Mouse (Mus musculus) erythroid progenitor cell, adult 5-6 weeks (primary cell): ENCODE data around the gene Hoxc9. TPM values are rescaled to one million over a fixed set of nuclear protein-coding genes. Genes with fewer than 3 reads are reported as not detected.

Source experiments
- ATAC-seq: replicated peaks from 2 replicates; pipeline ENCODE4 v1.8.0; 2016; ENCODE audit warnings: moderate number of reproducible peaks, mild to moderate bottlenecking, moderate TSS enrichment, inconsistent platforms; ENCODE audit not compliant: poor library complexity, low FRiP score, severe bottlenecking
- total RNA-seq, 2 experiments: library from RNA; stranded (forward) in 1 of 2; stranded (reverse) in 1 of 2; fragments of 150-400 nt in 1 of 2; fragments of 186-747, 209-891 nt in 1 of 2; gene quantifications; 2 replicates each; pipeline versions ENCODE4 v1.2.3 to v1.2.4; 2015 to 2017; ENCODE audit warnings: low replicate concordance in 2 of 2

Gene Hoxc9
- total RNA-seq (2015; ENCODE audit: low replicate concordance) (not detected in 2 replicates), total RNA-seq (2017; ENCODE audit: low replicate concordance) (not detected in 2 replicates)

DNA sequence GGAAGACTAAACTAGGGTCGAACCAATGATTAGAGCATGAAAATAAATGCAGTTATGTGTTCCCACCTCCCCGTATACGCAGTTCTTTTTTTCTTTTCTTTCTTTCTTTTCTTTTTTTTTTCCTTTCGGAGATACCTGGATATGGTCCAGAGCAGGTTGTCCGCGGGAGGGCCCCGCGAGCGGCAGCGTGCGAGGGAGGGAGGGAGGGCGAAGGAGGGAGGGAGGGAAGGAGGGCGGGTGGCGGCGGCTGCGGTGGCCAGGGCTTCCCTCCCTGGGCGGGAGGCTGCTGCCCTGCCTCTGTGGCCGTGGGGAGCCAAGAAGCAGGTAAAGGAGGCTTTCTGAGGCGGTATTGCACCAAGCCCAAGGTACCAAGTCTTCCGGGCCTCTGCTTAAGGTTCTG lies at the start of gene Hoxc9:
Hoxc9 (plus strand) TSS at position 269 of the 400 bp plus-strand sequence.
- ATAC-seq, result no peak

DNA sequence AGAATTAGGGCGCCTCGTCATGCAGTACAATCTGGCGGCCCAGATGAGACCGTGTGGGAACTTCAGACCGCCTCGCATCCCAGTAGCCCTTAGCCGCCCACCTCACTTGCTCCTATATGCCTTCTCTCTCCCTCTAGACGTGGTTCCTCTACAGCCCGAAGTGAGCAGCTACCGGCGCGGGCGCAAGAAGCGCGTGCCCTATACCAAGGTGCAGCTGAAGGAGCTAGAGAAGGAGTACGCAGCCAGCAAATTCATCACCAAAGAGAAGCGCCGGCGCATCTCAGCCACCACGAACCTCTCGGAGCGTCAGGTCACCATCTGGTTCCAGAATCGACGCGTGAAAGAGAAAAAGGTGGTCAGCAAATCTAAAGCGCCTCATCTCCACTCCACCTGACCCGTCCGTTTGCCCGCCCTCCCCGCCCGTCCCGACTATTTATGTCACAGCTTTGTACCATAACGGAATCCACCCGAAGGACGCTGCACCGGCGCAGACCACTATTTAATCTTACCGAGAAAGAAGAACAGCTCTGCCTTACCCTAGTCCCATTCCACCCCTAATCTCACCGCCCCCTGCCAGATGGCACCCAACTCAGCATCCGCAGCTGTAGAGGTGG lies 49.1 kb upstream of the Hoxc9 start:
- no peak for ATAC-seq

DNA sequence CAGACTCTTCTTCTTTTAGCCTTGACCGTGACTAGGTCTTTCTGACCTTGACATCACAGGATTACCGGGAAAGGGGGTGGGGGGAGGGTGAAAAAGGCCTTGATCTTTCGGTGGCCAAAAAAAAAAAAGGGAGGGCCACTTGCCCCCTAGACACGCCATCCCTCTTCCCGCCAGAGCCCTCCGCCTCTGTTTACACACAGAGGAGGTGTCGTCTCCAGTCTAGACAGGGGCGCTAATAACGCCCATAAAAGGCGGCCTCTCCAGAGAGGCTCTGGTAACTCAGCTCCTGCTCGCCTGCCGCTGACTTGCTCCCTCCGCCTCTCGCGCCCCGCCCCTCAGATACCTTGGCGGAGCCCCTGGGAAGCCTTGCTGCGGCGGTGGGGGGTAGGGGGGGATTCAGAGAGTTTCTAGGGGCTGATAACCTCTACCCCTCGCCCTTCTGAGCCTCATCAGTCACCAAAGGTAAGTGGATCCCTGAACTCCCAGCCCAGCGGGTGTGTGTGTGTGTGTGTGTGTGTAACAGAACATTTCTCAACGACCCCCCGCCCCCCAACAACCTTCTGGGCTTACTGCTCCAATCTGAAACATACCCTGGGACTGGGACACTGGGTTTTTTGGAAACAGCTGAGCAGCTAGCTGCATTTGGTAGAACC lies 44.4 kb upstream of the Hoxc9 start:
- ATAC-seq, result no peak

DNA sequence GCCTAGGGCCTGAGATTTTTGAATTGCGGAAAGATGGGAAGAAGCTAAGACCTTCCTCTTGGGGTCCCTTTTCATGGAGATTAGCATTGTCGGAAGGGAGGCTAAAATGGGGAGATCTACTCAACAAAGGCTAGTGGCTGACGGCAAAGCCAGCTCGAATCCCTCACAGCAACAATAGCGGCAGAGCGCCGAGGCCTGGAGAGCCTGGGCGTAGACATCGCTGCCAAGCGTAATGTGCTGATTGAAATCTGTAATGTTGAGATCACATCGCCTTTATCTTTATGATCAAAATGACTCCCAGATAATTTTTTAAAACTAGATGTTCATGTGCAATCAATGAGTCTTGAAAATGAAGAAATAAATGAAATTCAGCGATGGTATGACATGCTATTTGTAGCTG lies 41.8 kb upstream of the Hoxc9 start:
- no peak for ATAC-seq

DNA sequence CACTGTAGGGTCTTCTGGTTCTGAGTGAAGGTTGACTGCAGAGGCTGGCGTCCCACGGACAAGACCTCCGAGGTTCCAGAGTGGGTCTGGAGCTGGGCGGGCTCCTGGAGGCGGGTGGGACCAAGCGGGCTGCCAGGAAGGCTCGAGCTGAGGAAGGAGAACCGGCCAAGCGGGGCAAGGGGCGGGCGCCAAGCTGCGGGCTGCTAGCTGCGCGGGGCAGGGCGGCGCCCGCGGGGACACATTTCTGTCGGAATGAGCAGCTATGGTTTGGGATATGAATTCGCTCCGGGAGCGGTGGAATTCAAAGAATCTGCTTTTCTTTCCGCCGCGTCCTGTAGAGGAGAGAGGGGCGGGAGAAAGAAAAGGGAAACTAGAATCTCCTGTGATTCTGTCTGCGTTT lies 41.3 kb upstream of the Hoxc9 start:
- no peak for ATAC-seq

DNA sequence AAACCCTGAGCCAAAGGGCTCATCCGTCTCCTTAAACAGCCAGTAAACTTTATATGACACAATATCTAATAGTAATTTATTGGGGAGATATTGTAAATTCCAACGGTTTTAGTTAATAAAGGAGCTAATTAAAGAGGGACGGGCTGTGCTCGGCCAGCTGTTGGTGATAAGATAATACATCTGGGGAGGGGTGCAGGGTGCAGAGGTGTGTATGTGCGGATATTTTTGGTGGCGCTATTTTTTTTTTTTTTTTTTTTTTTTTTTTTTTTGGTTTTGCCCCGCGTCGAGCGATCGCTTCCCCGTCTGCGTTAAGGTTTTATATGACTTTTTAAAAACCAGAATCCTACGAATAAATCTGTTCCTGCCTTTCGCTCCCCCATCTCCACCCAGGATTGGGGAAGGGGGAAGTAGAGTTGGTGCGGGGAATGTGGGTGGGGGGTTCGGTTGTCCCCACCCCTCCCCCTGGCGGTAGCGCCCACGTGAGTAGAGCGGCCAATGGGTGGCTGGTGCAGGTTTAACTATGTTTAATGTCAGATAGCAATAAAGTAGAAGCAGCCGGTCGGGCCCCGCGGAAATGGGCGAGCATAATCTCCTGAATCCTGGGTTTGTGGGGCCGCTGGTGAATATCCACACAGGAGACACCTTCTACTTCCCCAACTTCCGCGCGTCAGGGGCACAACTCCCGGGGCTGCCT lies 39.8 kb upstream of the Hoxc9 start, which contains the start of gene Hoxc12:
Hoxc12 (plus strand) TSS at position 479 of the 694 bp plus-strand sequence.
- no peak for ATAC-seq

DNA sequence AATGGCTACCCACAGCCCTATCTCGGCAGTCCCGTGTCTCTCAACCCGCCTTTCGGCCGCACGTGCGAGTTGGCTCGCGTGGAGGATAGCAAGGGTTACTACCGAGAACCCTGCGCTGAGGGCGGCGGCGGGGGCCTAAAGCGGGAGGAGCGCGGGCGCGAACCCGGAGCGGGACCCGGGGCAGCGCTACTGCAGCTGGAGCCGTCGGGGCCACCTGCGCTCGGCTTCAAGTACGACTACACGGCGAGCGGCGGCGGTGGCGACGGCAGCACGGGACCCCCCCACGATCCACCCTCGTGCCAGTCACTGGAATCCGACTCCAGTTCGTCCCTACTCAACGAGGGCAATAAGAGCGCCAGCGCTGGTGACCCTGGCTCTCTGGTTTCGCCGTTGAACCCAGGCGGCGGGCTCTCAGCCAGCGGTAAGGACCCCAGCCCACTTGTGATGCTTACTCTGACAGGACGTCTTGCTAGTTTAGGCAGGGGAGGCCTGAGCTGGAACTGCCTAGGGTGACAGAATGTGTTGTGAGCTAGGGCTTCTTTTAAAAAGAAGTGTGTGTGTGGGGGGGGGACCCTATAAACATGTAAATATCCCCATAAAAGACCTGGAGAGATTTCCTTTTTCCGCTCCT lies 39.1 kb upstream of the Hoxc9 start:
- ATAC-seq, result no peak

DNA sequence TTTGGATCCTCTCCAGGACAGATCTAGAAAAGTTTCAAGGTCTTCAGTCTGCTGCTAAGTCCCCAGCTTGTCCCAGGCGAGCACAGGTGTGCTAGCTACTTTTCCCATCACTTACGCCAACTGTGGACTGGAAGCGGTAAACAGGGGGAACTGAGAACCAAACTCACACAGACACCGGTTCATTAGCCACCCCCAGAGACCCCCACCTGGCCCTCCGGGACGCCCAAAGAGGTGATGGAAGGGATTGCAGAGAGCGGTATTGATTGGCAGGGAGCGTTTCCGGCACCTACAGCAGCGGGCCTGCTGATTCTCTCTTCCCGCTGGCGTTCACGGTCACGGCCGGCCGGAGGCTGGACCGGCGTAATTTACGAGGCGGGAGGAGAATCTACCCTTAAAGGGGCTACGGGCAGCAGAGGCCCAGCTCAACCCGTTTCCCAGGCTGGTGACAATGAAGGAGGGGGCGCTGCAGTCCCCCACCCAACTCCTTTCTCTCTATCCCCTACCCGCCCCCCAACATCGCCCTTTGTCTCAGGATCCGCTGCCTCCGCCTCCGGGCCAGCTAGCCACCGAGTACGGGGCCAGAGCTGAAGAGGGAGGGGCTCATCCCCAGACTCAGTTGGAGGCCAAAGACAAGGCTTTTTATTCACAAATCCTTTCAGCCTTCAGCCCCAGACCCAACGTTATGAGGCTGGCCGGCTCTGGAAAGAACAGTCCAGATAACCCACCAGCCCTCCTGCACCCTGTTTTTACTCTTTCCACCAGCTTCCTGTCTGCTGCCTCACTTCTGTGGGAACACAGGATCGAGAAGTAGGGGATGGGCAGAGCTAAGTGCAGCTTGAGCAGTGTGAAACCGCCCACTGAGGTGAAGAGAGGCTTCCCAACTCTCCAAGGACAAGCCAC lies 36.7 kb upstream of the Hoxc9 start:
- 0 out of 2 replicates have a peak, but pooled peaks have one; percentile 30 for ATAC-seq

DNA sequence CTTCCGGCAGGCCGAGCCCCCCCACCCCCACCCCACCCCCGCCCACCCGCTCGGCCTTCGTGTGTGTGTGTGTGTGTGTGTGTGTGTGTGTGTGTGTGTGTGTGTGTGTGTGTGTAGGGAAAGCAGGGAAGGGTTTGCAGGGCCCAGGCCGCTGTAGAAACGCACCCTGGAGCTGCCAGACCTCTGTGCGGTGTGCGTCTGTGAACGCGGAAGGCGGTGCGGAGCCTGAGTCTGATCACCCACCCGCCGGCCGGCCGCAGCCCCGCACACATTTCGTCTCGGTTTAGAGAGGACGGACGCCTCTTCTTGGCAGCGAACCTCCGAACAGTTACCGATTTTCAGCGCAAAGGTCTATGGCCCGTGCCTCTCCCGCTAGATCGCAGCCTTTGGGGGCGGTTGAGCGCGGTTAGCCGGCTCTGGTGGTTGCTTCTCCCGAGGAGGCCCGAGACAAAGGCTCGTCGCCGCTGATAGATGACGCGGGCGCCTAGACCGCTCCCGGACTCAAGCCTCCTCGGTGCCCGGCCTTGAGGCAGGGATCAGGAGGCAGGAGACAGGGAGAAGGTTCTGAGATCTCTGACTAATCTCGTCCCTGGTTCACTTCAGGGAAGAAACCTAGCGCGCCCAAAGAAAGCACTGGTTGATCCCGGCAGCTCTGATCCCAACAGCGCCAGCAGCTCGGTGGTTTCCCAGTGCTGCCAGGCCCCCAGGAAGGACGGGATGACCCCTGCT lies 33.3 kb upstream of the Hoxc9 start:
- no peak for ATAC-seq

DNA sequence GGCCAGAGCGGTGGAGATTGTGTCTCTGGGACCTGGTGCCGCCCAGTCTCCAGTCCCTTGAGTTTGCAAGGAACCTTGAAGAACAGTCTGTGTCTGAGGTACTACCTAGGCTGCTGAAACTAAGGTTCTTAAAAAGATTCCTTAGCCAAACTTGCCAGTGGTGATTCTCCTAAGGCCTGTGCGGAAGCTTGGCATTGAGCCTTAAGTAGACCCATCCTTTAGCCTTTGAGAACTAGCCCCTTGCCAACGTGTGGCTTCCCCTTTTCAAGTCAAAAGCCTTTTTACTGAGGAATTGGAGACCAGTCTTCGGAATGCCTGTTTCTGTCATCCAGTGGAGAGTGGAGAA lies 32.8 kb upstream of the Hoxc9 start:
- no peak for ATAC-seq

DNA sequence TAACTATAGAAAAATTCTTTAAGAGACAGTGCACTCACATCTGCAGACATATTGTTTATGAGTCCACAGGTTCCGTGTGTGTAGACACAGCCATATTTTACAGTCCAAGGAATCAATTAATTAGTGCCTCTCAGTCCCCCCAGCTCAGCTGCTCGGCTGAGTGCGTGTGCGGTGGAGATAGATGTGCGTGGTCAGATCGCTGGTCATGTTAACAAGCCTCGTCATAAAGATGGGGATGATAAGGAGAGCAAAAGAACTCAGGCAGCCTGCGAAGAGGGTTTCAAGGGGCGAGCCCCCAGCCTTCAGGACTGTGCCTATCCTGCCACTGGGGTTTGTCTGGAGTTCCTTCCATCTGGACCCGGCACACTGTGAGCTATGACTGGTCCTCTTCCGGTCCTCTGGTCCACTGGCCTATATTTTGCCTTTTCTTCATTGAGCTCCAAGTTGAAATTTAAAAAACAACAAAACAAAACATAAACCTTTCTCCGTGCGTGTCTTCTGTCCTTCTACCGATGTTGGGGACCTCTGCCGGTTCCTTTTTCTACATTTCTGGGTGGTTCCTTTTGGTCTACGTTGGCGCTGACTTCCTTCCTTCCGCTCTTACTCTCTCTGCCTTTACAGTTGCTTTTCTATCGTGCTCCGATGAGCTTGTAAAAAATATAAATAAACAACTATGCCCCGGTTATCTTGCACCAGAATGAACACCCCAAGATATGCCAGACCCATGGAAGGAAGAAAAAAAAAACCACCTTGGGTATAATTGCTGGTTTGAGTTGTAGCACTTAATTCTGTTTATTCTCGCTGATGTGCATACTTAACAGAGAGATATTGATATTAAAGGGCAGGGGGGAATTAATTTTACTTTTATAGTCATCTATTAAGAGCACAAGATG lies 30.8 kb upstream of the Hoxc9 start:
- ATAC-seq, result no peak

DNA sequence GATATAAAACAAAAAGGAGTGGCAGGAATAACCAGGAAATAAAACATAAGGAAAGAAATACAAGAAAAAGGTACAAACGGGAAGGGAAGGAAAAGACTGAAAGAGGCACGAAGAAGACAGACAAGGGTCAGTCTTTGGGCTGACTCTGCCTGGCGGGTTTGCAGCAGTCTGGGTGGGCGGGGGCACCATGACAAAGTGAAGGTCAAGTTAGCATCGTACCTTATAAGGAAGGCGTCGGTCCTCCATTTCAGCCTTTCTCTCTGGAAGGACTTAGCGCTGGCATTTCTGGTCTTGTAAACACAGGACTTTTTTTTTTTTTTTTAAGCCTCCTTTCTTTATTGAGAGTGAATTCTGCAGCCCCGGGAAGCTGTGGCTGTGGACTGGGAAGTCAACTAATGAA lies 29.0 kb upstream of the Hoxc9 start:
- no peak for ATAC-seq

DNA sequence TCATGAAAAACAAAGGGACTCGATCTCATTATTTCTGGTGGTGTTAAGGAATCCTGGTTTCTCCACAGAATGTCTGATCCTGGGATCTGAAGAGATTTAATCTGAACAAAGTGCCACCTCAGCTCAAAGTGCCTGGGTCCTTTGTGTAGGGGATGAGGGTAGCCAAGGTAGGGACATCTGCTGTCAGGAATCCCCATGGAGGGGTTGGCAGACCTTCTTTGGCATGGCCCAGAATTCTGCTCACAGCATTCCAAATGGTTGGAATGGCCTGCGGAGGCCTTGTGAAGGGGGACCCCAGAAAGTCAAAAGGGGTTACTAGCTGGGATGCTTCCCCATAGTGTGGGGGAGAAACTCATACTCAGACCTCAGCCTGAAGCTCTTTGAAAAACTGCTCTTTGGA lies 27.4 kb upstream of the Hoxc9 start:
- no peak for ATAC-seq

DNA sequence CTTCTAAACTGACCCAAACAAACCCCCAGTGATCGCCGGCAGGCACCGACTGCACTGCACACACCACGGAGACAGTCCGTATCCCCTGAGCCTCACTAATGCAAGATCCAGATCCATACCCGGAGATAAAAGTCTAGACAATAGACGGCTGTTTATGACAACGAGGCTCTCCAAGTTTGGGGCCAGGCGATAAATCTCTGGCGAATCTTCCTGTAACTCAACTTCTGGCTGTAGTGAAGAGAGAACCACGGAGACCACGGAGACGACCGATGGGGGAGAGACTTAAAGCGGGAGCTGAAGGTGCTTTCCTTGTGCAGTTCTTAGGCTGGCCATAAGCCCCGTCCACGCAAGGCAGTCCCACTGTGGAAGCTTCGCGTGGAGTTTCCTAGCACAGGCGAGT lies 26.5 kb upstream of the Hoxc9 start:
- ATAC-seq, result no peak

DNA sequence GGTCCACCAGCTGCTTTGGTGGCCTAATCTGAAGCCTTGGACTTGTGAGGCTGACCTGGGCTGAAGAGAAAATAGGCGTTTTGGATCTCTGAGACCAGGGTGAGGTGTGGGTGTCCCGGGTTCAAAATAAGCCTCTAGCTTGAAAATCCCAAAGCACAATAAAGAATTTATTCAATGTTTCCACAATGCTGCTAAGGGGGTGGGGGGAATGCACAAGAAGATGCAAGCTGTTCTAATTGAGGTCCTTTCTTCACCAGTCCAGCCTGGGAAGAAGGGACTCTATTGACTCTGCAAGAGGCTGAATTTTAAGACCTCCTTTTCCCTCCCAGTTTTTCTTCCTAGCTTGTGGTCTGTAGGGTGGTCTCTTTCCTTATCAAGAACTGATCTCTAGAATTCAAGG lies 25.4 kb upstream of the Hoxc9 start:
- ATAC-seq, result no peak

DNA sequence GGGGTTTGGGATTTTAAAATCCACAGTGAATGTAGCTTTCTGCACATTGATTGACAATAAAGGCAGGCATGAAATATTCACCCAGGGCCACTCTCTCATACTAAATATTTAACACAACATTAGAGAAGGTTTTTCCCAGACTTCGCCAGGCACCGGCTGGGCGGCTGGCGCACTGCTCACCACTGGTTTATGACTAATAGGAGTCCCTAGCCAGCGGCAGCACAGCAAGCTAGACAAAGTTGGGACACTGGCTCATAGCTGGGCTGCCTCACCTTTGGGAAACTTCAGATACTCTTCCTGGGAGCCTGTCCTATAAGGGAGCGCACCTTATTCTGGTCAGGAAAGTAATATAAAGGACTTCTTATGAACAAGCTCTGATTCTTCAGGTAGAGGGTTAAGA lies 22.7 kb upstream of the Hoxc9 start:
- ATAC-seq, result no peak

DNA sequence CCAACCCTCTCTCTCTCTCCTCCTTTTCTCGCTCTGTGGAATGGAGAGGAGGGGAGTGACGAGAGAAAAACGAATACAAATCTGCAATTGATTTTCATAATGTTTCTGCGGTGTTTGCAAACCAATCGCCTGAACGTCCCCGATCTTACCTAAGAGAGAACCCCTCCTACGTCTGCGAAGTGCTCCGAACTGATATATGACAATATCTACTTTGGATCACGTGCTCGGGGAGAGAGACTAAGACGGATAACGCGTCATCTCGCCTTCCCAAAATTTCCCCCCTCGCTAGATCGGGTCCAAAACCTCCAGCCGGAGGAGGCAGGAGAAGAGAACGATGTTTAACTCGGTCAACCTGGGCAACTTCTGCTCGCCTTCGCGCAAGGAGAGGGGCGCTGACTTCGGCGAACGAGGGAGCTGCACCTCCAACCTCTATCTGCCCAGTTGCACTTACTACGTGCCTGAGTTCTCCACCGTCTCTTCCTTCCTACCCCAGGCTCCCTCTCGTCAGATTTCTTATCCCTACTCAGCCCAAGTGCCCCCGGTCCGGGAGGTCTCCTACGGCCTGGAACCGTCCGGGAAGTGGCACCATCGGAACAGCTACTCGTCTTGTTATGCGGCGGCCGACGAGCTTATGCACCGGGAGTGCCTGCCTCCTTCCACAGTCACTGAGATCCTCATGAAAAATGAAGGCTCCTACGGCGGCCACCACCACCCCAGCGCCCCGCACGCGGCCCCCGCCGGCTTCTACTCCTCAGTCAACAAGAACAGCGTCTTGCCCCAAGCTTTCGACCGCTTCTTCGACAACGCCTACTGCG lies 21.8 kb upstream of the Hoxc9 start, which contains the start of gene Hoxc11:
Hoxc11 (plus strand) TSS at position 236 of the 815 bp plus-strand sequence.
- no peak for ATAC-seq
